Mouse (Mus musculus) left cerebral cortex, adult 2 months (tissue): Measurements from ENCODE around the gene Gsk3b. TPM values are rescaled to one million over a fixed set of nuclear protein-coding genes. Genes with fewer than 3 reads are reported as not detected.
A peak's percentile ranks its signal among the peaks of the same experiment; 100 is the strongest.
"Not testable (repeated sequence)": the region's sequence is repeated elsewhere in the genome, so short reads cannot be mapped to it uniquely, and the experiment has no call there.

ENCODE experiments used
- DNase-seq, 2 experiments: peaks; one replicate each; pipeline ENCODE4 v3.0.0; 2021 to 2022; ENCODE audit warnings: low spot score in 2 of 2, mixed read lengths in 1 of 2; ENCODE audit errors: extremely low spot score in 1 of 2
- H3K27ac ChIP-seq: fragments of 200-600 bp; 2 replicates; pipeline ENCODE4 v1.8.1; 2022
- H3K4me3 ChIP-seq: fragments of 200-600 bp; 2 replicates; pipeline ENCODE4 v1.8.1; 2022
- CTCF ChIP-seq: fragments of 200-600 bp; IDR thresholded peaks from 2 replicates; pipeline ENCODE4 v1.8.1; 2022; ENCODE audit warnings: antibody characterized with exemption, mild to moderate bottlenecking, moderate library complexity
- intact Hi-C: fragments of 180-260 bp; cut with DNase I; formaldehyde crosslinking; loops from one replicate; pipeline ENCODE4 v1.15.1; 2025
- total RNA-seq, 2 experiments: library from RNA; stranded (reverse); gene quantifications; 2 replicates each; pipeline ENCODE4 v1.2.3; 2021

The Gsk3b gene
- total RNA-seq, 2 experiments from 2014 or later: 179 to 181 TPM

DNA sequence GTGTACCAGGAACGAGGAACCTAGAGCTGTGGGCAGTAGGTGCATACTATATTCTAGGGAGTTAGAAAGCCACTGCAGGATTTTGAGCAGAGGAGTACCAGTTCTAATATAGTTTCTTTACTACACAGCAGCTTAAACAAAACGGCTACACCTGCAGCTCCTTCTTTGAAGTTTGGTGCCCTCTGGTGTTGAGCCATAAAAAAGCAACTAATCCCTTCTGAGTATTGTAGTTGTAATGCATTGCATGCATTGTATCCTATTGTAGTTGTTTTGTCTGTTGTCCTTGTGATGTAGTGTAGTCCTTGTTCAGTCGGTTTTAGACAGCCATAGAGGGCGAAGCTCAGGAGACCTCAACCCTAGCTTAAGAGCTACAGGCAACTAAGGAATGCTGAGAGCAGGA, 108.5 kb downstream of the Gsk3b start:
- peak; percentile 53 to 67 for DNase-seq
- TF ChIP-seq CTCF: peak; percentile 84
- Histone ChIP-seq H3K27ac (no peak overlapping the region), H3K4me3 (no peak overlapping the region)
- intact Hi-C loops: loop anchor here (1.0 to 10.0 kb wide), 6 partner anchors 105 to 502 kb away; no protein-coding TSS in a partner anchor

DNA sequence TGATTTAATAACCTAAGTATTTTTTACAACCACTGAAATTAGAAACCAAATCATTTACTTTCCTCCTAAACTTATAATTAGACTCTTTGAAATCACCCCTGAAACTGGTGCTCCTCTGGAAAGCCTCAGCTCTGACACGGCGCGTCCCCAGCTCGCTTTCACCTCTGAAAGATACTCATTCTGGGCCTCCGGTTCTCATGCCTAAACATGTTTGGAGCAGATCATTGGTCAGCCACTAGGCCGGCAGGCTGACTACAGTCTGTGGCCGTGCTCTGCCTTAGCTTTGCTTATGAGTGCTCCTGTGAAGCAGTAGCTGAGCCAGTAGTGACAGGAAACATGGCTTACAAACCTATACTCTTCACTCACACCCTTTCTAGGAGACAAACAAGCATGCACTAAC, 116.5 kb downstream of the Gsk3b start:
- no peak for TF ChIP-seq CTCF
- Histone ChIP-seq H3K27ac (no peak overlapping the region), H3K4me3 (no peak overlapping the region)
- intact Hi-C loops: no loop called here
- no peak for DNase-seq

DNA sequence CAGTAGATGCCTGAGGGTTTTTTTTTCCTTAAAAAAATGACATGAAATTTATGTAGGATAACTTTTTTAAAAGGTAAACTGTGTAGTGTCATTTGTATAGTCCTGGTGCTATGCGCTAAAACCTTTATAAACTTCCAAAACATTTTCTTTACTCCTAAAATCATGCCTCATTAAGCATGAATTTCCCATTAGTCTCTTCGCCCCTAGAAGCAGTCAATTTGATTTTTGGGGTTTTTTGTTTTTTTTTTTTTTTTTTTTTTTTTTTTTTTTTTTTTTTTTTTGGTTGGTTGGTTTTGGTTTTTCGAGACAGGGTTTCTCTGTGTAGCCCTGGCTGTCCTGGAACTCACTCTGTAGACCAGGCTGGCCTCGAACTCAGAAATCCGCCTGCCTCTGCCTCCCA, 133.7 kb downstream of the Gsk3b start:
- DNase-seq, H3K4me3 ChIP-seq, H3K27ac ChIP-seq, intact Hi-C loops: not testable (repeated sequence)

DNA sequence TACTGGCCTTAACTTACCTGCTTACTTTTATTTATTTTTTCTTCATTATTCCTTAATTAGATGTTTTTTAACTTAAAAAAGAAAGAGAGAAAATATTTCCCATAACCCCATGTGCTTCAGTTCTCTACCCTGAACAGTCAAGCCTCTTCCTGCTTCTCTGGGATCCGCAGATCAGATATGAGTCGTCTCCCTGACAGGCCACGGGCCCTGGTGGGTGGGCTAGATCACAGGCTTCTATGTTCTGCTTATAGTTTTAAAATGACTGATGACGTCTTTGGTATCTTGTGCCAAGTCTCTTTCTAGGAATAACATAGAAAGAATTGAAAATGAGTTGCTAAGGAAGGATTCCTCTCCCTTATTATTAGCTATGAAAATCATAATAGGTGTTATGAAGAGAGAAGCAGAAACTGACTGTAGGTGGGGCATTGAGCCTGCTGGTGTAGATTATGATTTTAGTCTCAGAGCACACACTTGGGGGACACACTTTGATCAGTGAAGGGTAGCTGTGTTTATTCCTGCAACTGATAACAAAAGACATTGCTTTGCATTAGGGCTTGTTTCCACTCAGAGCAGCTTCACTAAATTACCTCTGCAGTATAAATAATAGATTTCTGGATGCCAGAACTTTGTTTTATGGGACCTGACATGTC, 148.3 kb downstream of the Gsk3b start:
- Histone ChIP-seq H3K27ac (no peak overlapping the region), H3K4me3 (no peak overlapping the region)
- no peak for TF ChIP-seq CTCF
- intact Hi-C loops: no loop called here
- no peak for DNase-seq

DNA sequence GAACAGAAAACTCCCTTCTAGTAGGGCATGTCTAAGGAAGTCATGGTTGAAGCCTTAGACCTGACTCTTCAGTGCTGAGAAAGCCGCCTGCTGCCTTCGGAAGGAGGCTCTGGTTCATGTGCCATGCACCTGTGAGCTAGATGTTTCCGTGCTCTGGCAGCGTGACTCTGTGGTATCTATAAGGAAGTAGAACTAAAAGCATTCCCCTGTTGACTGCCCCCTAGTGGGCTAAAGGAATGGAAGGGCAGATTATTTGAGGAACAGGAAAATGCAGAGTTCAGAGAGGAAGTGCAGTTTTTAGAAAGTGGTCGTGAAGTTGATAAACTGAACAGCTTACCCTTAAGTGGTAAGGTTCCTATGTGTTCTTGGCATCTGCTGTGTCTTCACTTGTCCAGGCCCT, 150.9 kb downstream of the Gsk3b start:
- Histone ChIP-seq H3K4me3 (no peak overlapping the region), H3K27ac (no peak overlapping the region)
- DNase-seq: no peak
- peak; percentile 74 for TF ChIP-seq CTCF
- intact Hi-C loops: no loop called here

DNA sequence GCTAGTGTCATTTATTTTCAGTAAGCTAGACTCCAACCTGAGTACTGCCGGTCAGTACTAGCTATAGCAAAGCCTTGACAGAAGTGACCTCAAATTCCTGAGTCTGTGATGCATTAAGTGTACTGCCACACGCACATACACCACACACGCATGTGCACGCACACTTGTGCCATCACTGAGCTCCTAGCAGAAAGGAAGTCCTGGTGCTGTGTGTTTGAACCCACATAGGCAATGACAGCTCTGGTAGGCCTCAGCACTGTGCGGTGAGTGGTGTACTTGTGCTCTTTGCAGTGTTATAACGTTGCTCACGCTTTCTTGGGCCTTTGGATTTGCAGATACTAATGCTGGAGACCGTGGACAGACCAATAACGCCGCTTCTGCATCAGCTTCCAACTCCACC, 151.4 kb downstream of the Gsk3b start:
- no peak overlapping the region for H3K27ac ChIP-seq
- no peak for DNase-seq
- TF ChIP-seq CTCF: no peak
- intact Hi-C loops: no loop called here
- H3K4me3 ChIP-seq: no peak overlapping the region

DNA sequence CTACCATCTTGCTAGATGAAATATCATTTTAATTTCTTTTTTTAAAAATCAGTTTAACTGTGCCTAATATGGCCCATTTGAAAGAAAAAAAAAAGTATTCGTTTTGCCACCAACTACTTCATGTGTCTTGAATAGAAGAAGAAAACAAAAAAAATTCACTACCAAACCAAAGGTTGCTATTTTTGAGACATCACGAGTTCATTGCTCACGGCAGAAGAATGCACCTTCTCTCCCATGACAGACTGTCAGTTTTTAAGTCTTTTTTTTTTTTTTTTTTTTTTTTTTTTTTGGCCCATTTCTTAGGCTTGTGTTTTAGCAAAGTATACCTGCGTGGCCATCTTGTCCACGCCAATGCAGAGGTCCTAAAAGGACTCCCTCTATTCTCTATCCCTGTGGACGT, 155.3 kb downstream of the Gsk3b start:
- intact Hi-C loops: no loop called here
- no peak overlapping the region for H3K27ac ChIP-seq
- no peak overlapping the region for H3K4me3 ChIP-seq
- TF ChIP-seq CTCF: no peak
- DNase-seq: no peak

DNA sequence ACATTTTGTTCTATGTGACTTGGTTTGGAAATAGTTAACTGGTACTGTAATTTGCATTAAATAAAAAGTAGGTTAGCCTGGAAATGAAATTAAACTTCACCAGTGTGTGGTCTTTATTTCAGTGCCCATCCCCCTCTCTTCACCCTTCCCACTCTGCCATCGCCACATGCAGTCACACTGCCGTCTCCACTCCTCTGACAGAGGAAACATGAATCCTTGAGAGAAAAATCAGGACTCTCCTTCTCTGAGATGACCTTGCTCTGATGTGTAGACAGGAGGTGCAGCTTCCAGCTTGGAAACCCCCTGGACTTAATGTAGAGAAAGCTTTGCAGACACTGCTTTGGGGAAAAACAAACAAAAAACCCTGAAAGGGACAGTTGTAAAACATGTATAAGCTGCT, 156.6 kb downstream of the Gsk3b start:
- DNase-seq: no peak
- intact Hi-C loops: no loop called here
- Histone ChIP-seq H3K27ac (no peak overlapping the region), H3K4me3 (no peak overlapping the region)
- no peak for TF ChIP-seq CTCF

DNA sequence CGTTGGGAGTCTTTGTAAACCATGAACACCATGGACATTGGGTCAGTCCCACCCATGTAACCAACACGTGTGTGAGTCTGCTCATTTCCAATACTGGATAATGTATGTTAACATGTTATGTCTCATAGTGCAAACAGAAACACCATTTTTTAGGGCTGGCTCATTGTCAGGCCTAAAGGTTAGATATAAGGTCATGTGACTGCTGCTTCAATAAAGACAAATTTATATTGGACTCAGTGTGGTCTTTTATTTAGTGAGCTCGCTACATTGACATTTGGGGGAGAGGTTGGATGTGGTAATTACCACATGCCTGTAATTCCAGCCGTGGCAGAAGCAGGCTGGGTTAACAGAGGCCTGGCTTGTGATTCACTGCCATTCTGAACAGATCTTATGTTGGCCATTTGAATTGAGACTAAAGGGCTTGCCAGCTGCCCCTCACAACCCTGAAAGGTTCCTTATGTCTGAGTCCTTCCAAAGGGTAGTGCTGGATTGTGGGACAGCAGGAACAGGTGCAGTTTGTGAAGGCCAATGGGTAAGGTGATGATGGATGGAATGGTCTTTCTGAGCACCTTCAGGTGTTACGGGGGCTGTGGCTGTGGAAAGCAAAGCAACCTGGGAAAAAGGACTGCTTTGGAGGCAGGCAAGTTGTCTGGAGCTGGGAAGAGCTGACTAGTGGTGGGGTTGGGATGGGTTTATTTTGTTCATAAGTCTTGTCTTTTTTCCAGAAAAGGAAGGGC, 157.2 kb downstream of the Gsk3b start:
- TF ChIP-seq CTCF: no peak
- Histone ChIP-seq H3K27ac (no peak overlapping the region), H3K4me3 (no peak overlapping the region)
- intact Hi-C loops: no loop called here
- no peak for DNase-seq

DNA sequence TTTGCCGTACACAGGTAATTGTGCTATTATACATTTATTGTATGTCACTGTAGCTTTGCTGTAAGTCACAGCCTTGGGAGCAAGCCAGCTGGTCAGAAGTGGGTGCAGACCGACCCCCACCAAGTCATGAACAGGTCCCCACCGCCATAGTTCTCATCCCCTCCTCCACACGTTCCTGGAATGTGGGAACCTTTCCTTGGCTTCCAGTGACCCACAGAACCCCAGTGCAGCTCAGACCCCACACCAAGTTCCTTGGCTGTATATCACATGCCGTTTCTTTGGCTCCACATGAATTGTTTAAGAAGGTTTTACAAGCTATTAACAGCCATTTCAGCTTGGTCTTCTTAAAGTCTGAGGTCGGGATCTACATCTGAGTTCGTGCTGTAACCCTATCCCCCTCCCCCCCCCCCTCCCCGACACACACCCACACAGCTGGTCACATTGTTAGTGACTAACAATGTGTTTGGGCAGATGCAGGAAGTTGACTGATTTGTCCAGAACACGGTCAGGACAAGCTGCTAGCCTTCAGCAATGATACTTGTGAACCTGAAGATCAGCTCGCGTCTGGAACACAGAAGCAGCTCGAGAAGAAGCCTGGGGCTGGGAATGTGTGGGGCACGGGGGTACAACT, 159.6 kb downstream of the Gsk3b start:
- H3K27ac ChIP-seq: no peak overlapping the region
- DNase-seq: no peak
- intact Hi-C loops: no loop called here
- no peak overlapping the region for H3K4me3 ChIP-seq
- TF ChIP-seq CTCF: no peak

DNA sequence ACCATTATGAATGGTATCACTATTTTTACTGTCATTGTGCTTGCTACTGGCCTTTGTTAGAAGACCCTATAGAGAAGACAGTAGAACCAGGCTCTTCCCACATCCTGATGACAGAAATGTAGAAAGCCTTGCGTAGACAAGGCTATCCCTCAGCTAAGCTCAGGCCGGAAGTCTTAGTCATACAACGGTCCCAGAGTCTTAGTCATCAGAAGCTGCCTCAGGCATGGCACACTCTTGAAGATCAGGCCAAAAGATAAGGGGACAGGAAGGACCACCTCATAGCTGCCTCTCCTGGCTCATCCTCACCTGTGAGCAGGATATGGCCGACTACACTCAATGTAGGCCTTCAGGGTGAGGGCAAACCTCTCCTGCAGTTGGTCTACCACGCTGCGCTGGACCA, 161.7 kb downstream of the Gsk3b start:
- intact Hi-C loops: no loop called here
- H3K4me3 ChIP-seq: no peak overlapping the region
- DNase-seq: no peak
- no peak overlapping the region for H3K27ac ChIP-seq
- TF ChIP-seq CTCF: no peak

DNA sequence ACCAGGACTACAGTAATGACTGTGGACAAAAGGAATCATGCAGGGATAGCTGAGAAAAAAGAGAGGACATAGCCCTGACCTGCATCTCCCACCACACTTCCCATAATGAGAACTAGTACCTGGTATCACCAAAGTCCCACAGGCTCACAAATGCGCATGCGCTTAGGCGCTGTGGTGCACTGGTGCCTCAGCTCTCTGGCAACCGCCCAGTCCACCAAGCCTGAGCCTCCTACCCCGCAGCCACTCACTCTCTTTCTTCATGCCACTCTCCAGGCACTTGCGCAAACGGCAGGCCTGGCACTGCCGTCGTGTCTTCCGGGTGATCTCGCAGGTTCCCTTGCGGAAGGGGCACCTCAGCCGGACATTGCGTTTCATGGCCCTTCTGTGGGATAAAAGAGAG, 165.2 kb downstream of the Gsk3b start:
- no peak overlapping the region for H3K4me3 ChIP-seq
- H3K27ac ChIP-seq: no peak overlapping the region
- DNase-seq: no peak
- no peak for TF ChIP-seq CTCF
- intact Hi-C loops: no loop called here

DNA sequence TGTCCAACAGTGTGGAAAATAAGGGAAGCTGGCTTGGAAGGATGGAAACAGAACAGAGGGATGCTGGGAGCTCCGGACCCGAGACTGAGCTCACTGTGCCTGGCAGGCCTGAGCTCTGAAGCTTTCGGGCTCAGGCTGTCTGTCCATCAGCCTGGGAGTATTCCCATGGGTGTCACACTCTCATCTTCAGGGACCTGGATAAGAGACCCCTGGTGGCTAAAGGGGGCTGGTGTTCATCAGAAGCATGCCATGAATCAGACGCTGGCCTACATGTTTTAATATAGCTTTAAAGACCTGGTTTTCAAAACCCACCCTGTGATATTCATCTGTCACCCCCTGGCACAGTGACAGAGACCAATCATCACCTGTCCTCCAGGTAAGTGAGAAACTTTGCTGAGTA, 166.3 kb downstream of the Gsk3b start:
- intact Hi-C loops: no loop called here
- no peak overlapping the region for H3K4me3 ChIP-seq
- no peak for DNase-seq
- no peak; the same call in none of the 2 replicates for TF ChIP-seq CTCF
- no peak overlapping the region for H3K27ac ChIP-seq
